Mouse (Mus musculus) ES-E14 (cell line): ENCODE results near the gene Fcgr1. TPM values are rescaled to one million over a fixed set of nuclear protein-coding genes. Genes with fewer than 3 reads are reported as not detected.

Experiments
- DNase-seq: peaks from one replicate; pipeline ENCODE4 v3.0.0-alpha.2; 2013; ENCODE audit warnings: low read depth, low spot score
- H3K27ac ChIP-seq: 2 replicates; pipeline ENCODE4 v1.5.1; 2012; ENCODE audit warnings: low read depth, mild to moderate bottlenecking, low read length, moderate library complexity, mixed read lengths; ENCODE audit not compliant: poor library complexity, insufficient read depth, severe bottlenecking
- H3K36me3 ChIP-seq: 2 replicates; pipeline ENCODE4 v1.6.1; 2012; ENCODE audit warnings: mild to moderate bottlenecking, low read length, moderate library complexity, mixed read lengths; ENCODE audit not compliant: control insufficient read depth, poor library complexity, insufficient read depth, severe bottlenecking
- H3K4me1 ChIP-seq, 2 experiments: fragments of 150-350 bp in 1 of 2; sonication (generic) in 1 of 2; 2 replicates each; pipeline ENCODE4 v1.6.1; 2012; ENCODE audit warnings: low read length in 2 of 2, mild to moderate bottlenecking in 1 of 2, mixed read lengths in 1 of 2; ENCODE audit not compliant: control insufficient read depth in 2 of 2, insufficient read depth in 2 of 2, poor library complexity in 1 of 2
- H3K4me3 ChIP-seq, 2 experiments: fragments of 150-350 bp in 1 of 2; sonication (generic) in 1 of 2; 2 replicates each; pipeline ENCODE4 v1.5.1; 2012; ENCODE audit warnings: low read length in 2 of 2, low read depth in 1 of 2, mild to moderate bottlenecking in 1 of 2, mixed read lengths in 1 of 2; ENCODE audit not compliant: insufficient read depth in 1 of 2, poor library complexity in 1 of 2, severe bottlenecking in 1 of 2
- H3K9ac ChIP-seq: 2 replicates; pipeline ENCODE4 v1.6.1; 2012; ENCODE audit warnings: low read depth, mild to moderate bottlenecking, low read length, mixed read lengths; ENCODE audit not compliant: poor library complexity, insufficient read depth, severe bottlenecking
- H3K9me3 ChIP-seq: fragments of 150-350 bp; sonication (generic); 2 replicates; pipeline ENCODE4 v1.6.1; 2012; ENCODE audit warnings: low read depth, mild to moderate bottlenecking, low read length; ENCODE audit not compliant: control insufficient read depth, insufficient read depth
- CHD2 ChIP-seq: IDR thresholded peaks from 2 replicates; pipeline ENCODE4 v1.6.1; 2014; ENCODE audit warnings: mild to moderate bottlenecking, low read depth, low read length, inconsistent platforms
- HCFC1 ChIP-seq: IDR thresholded peaks from 2 replicates; pipeline ENCODE4 v1.6.1; 2012; ENCODE audit warnings: low read length, inconsistent platforms, borderline replicate concordance; ENCODE audit not compliant: insufficient read depth
- MAFK ChIP-seq: IDR thresholded peaks from 2 replicates; pipeline ENCODE4 v1.6.1; 2014; ENCODE audit warnings: mild to moderate bottlenecking, low read depth, low read length, inconsistent platforms; ENCODE audit not compliant: insufficient read depth
- ZC3H11A ChIP-seq: IDR thresholded peaks from 2 replicates; pipeline ENCODE4 v1.6.1; 2012; ENCODE audit warnings: low read depth, mild to moderate bottlenecking, inconsistent platforms, low read length, borderline replicate concordance
- ZNF384 ChIP-seq: IDR thresholded peaks from 2 replicates; pipeline ENCODE4 v1.6.1; 2012; ENCODE audit warnings: low read depth, low read length, inconsistent platforms
- in situ Hi-C, 2 experiments: fragments of 600-800 bp; cut with MboI; formaldehyde crosslinking; loops; one replicate each; pipeline ENCODE4 v1.15.1; 2025; ENCODE audit warnings: low sequenced_read_pairs in 2 of 2, inconsistent platforms in 1 of 2; ENCODE audit not compliant: unreplicated experiment in 2 of 2
- total RNA-seq: library from RNA; depleted of rRNA; stranded (reverse); fragments of 300-350 nt; gene quantifications from 2 replicates; pipeline ENCODE4 v1.2.3, GENCODE M21; 2012

Gene Fcgr1
- total RNA-seq, 1 experiment, result not detected

GRCm38 (mm10) chr3:96338043-96338442 lies 44.3 kb upstream of the Fcgr1 start:
- Histone ChIP-seq H3K9ac (no peak overlapping the region), H3K4me3 (no peak overlapping the region), H3K27ac (no peak overlapping the region), H3K36me3 (no peaks in the 10 kb centered on the region), H3K4me1 (peaks cover 21 to 31% of the 10 kb centered on the region in 2 experiments), H3K9me3 (no peaks in the 10 kb centered on the region)
- in situ Hi-C loops, result loop anchor here in 1 of 2 experiments (25.0 kb wide), 1 partner anchor 99 kb away; no protein-coding TSS in a partner anchor
- TF ChIP-seq HCFC1, result no peak
- TF ChIP-seq ZC3H11A, result no peak
- no peak for DNase-seq

GRCm38 (mm10) chr3:96337269-96337668 lies 43.5 kb upstream of the Fcgr1 start:
- Histone ChIP-seq H3K36me3 (no peaks in the 10 kb centered on the region), H3K27ac (no peak overlapping the region), H3K9ac (no peak overlapping the region), H3K9me3 (no peaks in the 10 kb centered on the region), H3K4me1 (peaks cover 21 to 29% of the 10 kb centered on the region in 2 experiments), H3K4me3 (no peak overlapping the region)
- in situ Hi-C loops, result loop anchor here in 1 of 2 experiments (25.0 kb wide), 1 partner anchor 100 kb away; no protein-coding TSS in a partner anchor
- no peak for TF ChIP-seq ZNF384
- DNase-seq, result no peak

GRCm38 (mm10) chr3:96336636-96337035 lies 42.9 kb upstream of the Fcgr1 start:
- H3K9me3 ChIP-seq, result no peaks in the 10 kb centered on the region
- H3K36me3 ChIP-seq, result no peaks in the 10 kb centered on the region
- no peak overlapping the region for H3K4me3 ChIP-seq
- no peak for DNase-seq
- in situ Hi-C loops, result loop anchor here in 1 of 2 experiments (25.0 kb wide), 1 partner anchor 101 kb away; no protein-coding TSS in a partner anchor
- H3K27ac ChIP-seq, result no peak overlapping the region
- TF ChIP-seq MAFK (no peak), HCFC1 (no peak), CHD2 (no peak), ZC3H11A (no peak), ZNF384 (no peak)
- no peak overlapping the region for H3K9ac ChIP-seq
- H3K4me1 ChIP-seq, result peaks cover 18 to 31% of the 10 kb centered on the region in 2 experiments

- in situ Hi-C loops, result loop anchor here in 1 of 2 experiments (25.0 kb wide), 1 partner anchor 102 kb away; no protein-coding TSS in a partner anchor
- Histone ChIP-seq H3K36me3 (no peaks in the 10 kb centered on the region), H3K9me3 (no peaks in the 10 kb centered on the region), H3K4me1 (peaks cover 18 to 33% of the 10 kb centered on the region in 2 experiments), H3K27ac (no peak overlapping the region), H3K9ac (no peak overlapping the region), H3K4me3 (no peak overlapping the region)
- DNase-seq, result no peak
- TF ChIP-seq CHD2, result no peak
- TF ChIP-seq HCFC1, result no peak
- TF ChIP-seq MAFK, result no peak
- TF ChIP-seq ZNF384, result no peak
- no peak for TF ChIP-seq ZC3H11A
Observed at GRCm38 (mm10) chr3:96335591-96335990, 41.8 kb upstream of the Fcgr1 start.

- no peak for DNase-seq
- in situ Hi-C loops, result loop anchor here in 1 of 2 experiments (25.0 kb wide), 1 partner anchor 102 kb away; no protein-coding TSS in a partner anchor
Observed at GRCm38 (mm10) chr3:96335163-96335550, 41.4 kb upstream of the Fcgr1 start.

More at GRCm38 (mm10) chr3:96335163-96335550, 41.4 kb upstream of the Fcgr1 start:
- no peak for TF ChIP-seq MAFK
- TF ChIP-seq ZNF384, result no peak
- H3K4me1 ChIP-seq, result peaks cover 16 to 35% of the 10 kb centered on the region in 2 experiments
- no peaks in the 10 kb centered on the region for H3K36me3 ChIP-seq
- no peak overlapping the region for H3K4me3 ChIP-seq
- H3K9me3 ChIP-seq, result no peaks in the 10 kb centered on the region
- no peak overlapping the region for H3K27ac ChIP-seq
- no peak overlapping the region for H3K9ac ChIP-seq
